Mouse (Mus musculus) lung, adult 2 months (tissue): Measurements from ENCODE around the gene V1ra8.

Source experiments
- CTCF ChIP-seq: fragments of 200-500 bp; IDR thresholded peaks from 2 replicates; pipeline ENCODE4 v1.5.1; 2011; ENCODE audit warnings: mild to moderate bottlenecking, low read length, control low read depth; ENCODE audit not compliant: insufficient read depth
- POLR2A ChIP-seq: fragments of 200-500 bp; IDR thresholded peaks from 2 replicates; pipeline ENCODE4 v1.6.1; 2011; ENCODE audit warnings: low read depth, mild to moderate bottlenecking, control low read depth, low read length, borderline replicate concordance; ENCODE audit errors: extremely low read depth

GRCm38 (mm10) chr6:90246000-90246399 is 43.4 kb downstream of the V1ra8 start, which contains the start of gene Vmn1r54:
- TF ChIP-seq POLR2A: no peak
- no peak for TF ChIP-seq CTCF
